Mouse (Mus musculus): Measurements from ENCODE around the gene Mmp3. TPM values are rescaled to one million over a fixed set of nuclear protein-coding genes. Genes with fewer than 3 reads are reported as not detected.

The Mmp3 gene
- polyA plus RNA-seq, 1 experiment from 2014 or later = not detected

Other genes with a start within 250 kb of the Mmp3 start
- not detected in 2 replicates for gene Mmp13, start 173.3 kb upstream of the Mmp3 start, polyA plus RNA-seq (2014; fragmentation: Nextera tagmentation; extraction: Ambion mirVana)
- not detected in 2 replicates for gene Mmp12, start 101.4 kb upstream of the Mmp3 start, polyA plus RNA-seq (2014; fragmentation: Nextera tagmentation; extraction: Ambion mirVana)
- not detected in 2 replicates for gene Mmp1b, start 57.8 kb upstream of the Mmp3 start, polyA plus RNA-seq (2014; fragmentation: Nextera tagmentation; extraction: Ambion mirVana)
- not detected in 2 replicates for gene Mmp10, start 56.5 kb downstream of the Mmp3 start, polyA plus RNA-seq (2014; fragmentation: Nextera tagmentation; extraction: Ambion mirVana)
- not detected in 2 replicates for gene Mmp8, start 112.6 kb downstream of the Mmp3 start, polyA plus RNA-seq (2014; fragmentation: Nextera tagmentation; extraction: Ambion mirVana)
- gene Mmp27, start 125.6 kb downstream of the Mmp3 start, polyA plus RNA-seq (2014; fragmentation: Nextera tagmentation; extraction: Ambion mirVana) = not detected in 2 replicates
- gene Mmp20, start 182.4 kb downstream of the Mmp3 start, polyA plus RNA-seq (2014; fragmentation: Nextera tagmentation; extraction: Ambion mirVana) = not detected in 2 replicates
- gene Mmp7, start 246.3 kb downstream of the Mmp3 start, polyA plus RNA-seq (2014; fragmentation: Nextera tagmentation; extraction: Ambion mirVana) = not detected in 2 replicates